Mouse (Mus musculus): ENCODE measurements at regions not wholly inside any gene's neighbourhood (a gene's known extent, or its start where the extent isn't known, plus 50 kb on each side); places are given as distances from the start of the nearest gene placed in this dataset.

DNA sequence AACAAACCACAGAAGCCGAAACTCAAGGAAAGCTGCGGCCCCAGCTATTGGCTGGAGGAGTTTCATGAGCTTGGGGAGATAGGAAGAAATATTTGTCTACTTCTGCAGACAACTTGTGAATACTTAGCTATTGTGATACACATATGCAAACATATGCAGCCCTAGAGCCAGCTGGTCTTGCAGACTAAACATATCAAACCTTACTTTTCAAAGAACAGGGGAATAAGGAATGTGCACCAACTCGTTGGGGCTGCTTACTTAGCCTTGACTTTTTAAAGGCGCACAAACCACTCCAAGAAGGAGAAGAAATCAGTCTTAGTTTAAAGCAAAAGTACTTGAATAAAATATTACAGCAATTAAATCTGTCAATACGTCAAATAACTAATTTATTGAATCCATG, 106.8 kb upstream of the Lpar1 start:
- no peak for DNase-seq

DNA sequence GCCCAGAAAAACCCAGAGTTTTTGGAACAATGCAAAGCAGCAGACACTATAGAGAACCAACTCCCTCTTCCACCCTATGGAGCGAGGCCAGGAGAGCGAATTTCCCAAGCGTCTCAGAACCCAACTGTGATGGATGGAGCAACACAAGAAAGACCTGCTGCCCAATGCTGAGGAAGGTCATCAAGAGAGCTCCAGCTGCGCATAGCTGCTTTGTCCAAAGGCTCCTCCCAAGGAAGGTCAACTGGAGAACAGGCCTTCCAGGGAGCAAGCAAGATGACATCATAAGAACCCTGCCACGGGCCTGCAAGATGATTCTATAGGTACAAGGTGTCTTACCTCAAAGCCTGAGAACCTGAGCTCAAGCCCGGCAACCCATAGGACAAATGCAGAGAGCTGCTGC, 104.5 kb upstream of the Lpar1 start:
- no peak for DNase-seq

DNA sequence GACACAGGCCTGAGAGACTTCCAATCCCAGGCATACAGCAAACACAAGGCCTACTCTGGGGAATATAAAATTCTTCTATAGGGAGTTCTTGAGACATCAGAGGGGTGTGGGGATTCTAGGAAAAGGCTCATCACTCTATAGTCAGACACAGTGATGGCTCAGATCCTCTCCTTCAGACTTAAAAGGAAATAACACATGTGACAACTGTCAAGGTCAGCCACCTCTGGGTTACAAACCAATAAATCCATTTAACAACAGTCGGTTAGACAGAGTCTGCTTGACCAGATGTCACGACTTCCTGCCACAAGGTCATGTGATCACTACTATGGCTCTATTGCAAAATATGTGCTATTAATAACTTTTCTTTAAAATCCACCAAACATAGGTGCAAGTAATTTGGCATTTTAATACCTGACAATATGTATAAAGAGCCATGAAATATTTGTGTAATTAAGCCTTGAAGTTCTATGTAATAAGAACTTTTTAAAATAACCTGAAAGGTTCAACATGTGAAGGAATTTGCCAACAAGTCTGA, 94.1 kb upstream of the Lpar1 start:
- no peak for DNase-seq

- DNase-seq, result no peak
Measured at GRCm38 (mm10) chr4:58646821-58647220, 93.1 kb upstream of the Lpar1 start.

GRCm38 (mm10) chr4:58643371-58643770, 89.7 kb upstream of the Lpar1 start:
- DNase-seq, result no peak

- DNase-seq, result no peak
Measured at GRCm38 (mm10) chr4:58642236-58642635, 88.5 kb upstream of the Lpar1 start.

- DNase-seq, result no peak
Measured at GRCm38 (mm10) chr4:58632696-58633095, 79.0 kb upstream of the Lpar1 start.

DNA sequence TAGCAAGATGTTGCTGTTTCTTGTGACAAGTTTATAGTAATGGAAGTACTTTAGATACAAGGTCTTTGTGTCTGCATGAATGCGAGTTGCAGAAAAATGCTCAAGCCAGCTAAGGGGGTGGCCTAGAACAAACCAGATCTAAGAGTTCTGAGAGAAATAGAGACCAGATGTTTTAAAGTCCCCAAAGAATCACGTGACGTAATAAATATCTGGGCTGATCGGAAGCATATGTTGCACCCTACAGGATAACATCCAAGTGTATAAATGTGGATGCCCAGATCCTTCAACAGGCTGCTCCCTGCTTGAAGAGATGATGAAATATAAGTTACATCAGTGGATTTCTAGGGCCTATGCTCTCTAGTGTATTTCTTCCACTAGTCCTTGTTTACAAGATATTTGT, 77.7 kb upstream of the Lpar1 start:
- no peak for DNase-seq

DNA sequence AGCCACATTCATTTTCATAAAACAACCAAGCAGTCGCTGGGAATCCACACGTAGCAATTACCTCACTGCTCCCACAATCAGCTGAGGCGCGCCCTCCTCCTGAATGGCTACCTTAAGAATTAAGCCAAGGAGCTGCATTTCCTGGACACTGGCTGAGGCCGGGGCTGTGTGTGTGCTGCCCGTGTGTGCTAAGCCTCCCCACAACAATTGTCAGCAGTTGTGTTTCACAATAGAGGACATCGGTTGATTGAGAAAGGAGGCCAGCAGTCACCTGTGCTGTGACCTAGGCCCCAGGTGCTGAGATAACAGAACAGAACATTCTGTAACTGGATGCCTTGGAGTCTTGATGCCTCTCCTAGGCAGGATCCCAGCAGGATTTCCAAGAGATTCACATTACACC, 73.3 kb upstream of the Lpar1 start:
- DNase-seq, result no peak

DNA sequence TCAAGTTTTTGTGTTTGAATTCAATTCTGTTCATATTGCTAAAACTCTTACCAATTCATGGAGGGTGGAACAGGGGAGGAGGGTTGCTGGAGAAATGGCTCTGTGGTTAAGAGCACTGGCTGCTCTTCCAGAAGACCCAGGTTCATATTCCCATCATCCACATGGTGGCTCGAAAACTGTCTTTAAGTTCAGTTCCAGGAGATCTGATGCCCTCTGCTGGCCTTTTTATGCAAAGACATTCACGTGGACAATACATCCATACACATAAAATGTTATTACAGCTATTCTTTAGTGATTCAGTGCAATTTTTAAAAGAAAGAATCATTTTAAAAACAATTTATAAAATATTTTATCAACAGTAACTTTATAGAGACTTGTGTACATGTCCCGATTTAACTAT, 70.4 kb upstream of the Lpar1 start:
- no peak for DNase-seq

DNA sequence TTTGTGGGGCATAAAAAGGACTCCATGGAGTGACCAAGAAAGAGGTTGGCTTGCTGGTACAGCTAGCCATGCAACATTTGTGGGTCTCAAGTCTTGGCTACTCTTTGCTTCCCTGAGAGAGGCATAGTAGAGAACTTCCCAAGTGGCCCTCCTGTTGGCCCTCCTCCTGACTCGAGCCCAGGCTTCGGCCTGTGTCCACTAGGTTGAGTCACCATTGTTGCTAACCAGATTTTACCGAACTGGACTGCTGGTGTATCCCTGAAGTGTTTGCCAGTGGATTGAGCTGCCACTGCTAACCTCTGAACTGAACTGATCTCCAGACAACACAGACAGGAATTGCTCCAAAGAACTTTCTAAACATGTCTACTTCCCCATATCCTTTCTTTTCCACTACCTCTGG, 66.9 kb upstream of the Lpar1 start:
- DNase-seq, result no peak

GRCm38 (mm10) chr4:58617261-58617660, 63.6 kb upstream of the Lpar1 start:
- DNase-seq, result no peak

DNA sequence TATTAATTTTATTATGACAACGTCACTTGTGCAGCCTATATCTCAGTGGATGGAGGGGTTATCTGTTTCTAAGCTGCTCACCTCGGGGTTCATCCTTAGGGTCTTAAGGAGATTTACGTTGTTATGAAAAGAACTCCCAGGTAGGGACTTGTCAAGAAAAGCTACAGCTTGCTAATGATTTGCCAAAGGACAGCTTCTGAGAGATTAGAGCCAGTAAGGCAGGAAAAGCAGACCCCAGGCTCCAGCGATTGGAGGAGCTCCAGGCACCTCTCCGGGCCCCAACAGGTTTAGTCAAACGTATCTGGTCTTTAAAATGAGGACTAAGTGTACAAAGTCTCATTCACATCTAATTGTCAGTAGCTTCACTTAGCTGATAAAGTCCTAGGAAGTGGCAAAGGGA, 59.8 kb upstream of the Lpar1 start:
- DNase-seq, result no peak

- no peak for DNase-seq
Measured at GRCm38 (mm10) chr4:58613022-58613421, 59.3 kb upstream of the Lpar1 start.

DNA sequence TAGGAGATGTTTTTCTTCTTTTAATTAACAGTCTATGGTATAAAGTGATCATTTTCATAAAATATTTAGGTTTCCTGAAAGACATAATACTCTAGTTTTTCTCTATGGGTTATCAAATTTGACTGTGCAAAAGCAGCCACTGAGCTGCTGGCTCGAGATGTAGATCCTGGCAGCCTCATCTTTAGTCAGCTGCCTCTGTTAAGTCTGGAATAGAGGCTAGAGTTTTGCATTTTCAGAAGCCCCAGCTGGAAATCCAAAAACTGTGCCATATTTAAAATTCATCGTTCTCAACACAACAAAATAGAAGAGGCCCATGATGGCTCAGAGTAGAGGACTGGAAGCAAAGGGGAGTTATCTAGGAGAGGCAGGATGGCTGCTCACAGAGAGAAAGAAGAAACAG, 53.8 kb upstream of the Lpar1 start:
- no peak for DNase-seq

DNA sequence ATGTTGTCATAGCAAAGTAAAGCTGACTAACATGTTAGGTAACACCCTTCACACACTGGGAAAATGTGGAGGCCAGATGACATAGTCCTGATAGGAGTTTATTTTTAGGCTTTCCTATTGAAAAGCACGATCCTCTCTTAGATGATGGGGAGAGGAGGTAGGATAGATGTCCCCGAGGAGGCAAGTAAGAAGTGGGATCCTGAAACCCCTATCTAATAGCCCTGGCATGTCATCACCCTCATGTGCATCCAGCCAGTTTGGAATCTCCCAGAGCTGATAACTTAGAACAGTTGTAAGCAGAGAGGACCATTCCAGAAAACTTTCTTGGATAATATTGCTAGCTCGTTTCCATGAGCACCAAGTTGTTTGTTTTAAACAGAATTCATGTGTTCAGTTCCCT, 52.2 kb upstream of the Lpar1 start:
- DNase-seq, result no peak
